Mouse (Mus musculus) small intestine, adult 2 months (tissue): Measurements from ENCODE around the gene Zfhx3.

Source experiments
- CTCF ChIP-seq: fragments of 200-500 bp; IDR thresholded peaks from 2 replicates; pipeline ENCODE4 v1.5.1; 2012; ENCODE audit warnings: low read depth, mild to moderate bottlenecking, control low read depth, inconsistent platforms, low read length, moderate library complexity, mixed read lengths; ENCODE audit not compliant: insufficient replicate concordance, insufficient read length; ENCODE audit errors: extremely low read depth
- POLR2A ChIP-seq: fragments of 200-500 bp; IDR thresholded peaks from 2 replicates; pipeline ENCODE4 v1.6.1; 2012; ENCODE audit warnings: low read depth, mild to moderate bottlenecking, control low read depth, inconsistent platforms, low read length, moderate library complexity

DNA sequence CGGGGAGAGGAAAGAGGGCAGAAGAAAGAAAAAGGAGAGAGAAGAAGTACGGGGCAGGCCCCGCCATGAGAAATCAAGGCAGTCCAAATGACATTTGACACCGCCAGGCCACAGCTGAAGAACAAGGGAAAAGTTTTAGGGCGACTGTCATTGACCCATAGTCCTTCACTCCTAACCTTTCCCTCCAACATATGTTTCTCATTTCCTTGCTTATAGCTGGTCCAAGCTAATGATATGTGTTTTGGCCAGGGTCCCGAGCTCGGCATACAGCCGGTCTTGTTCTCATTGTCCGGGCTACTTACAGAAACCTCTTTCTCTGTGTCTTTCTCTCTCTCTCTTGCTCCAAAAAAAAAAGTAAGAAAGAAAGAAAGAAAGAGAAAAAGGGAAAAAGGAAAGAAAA lies 651.4 kb downstream of the Zfhx3 start:
- TF ChIP-seq CTCF (no peak), POLR2A (no peak)
